Mouse (Mus musculus): ENCODE measurements around the gene Fbxl14. TPM values are rescaled to one million over a fixed set of nuclear protein-coding genes. Genes with fewer than 3 reads are reported as not detected.

The Fbxl14 gene
- polyA plus RNA-seq, 1 experiment from 2014 or later = 5.1 TPM

DNA sequence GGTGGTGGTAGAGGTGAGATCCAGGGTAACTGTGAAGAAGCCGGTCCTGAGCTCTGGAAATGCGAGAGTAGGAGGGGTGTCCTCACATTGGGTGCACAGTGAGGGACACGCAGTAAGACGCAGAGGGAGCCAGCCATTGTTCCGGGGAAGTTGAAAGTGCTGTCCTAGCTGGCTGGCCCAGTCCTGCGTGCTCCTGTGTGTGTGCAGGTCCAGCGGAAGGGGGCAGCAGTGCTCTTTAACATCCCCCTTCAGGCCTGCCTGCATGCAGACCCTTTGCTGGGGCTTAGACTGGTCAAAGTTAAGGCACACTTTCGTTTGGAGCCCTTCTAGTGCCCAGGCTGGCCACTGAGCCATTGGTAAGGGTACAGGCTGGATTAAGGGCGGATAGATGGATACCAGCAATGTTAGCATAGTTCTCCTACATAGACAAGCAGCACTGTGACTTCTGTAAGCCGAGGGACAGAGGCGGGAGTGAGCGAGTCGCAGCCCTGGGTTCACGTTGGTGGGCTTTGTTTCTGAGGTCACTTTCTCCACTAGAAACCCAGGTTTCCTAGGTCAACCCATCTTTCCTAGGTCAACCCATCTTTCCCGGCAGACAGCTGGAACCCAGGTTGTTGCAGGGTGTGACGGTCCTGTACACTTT, 3.6 kb downstream of the Fbxl14 start:
- Histone ChIP-seq H3K27ac (no peak overlapping the region), H3K36me3 (ENCODE audit: insufficient read depth, low read length) (no peaks in the 10 kb centered on the region; the same call in 1 of the 2 replicates), H3K9me3 (replicated peaks; ENCODE audit: low read length) (no peaks in the 10 kb centered on the region), H3K9ac (ENCODE audit: low read depth, low read length) (no peak overlapping the region), H3K4me1 (replicated peaks; ENCODE audit: insufficient read depth, low read length) (peaks cover 10% of the 10 kb centered on the region; the same call in 1 of the 2 replicates), H3K4me2 (ENCODE audit: low read length) (peak overlapping the region; percentile 87), H3K27me3 (ENCODE audit: insufficient read depth, low read length) (no peaks in the 10 kb centered on the region), H3K4me3 (replicated peaks; ENCODE audit: low read depth, low read length) (peak overlapping the region; percentile 23; the same call in 1 of the 2 replicates)
- no peak for ATAC-seq (replicated peaks; ENCODE audit: low FRiP score, low read depth)
- 32% methylated on average over 16 of the region's 16 CpGs for WGBS
- TF ChIP-seq CTCF (IDR thresholded peaks at IDR 0.05; ENCODE audit: low read depth) = peak; percentile 69
- DNase-seq (ENCODE audit: low spot score) = peak; percentile 89

DNA sequence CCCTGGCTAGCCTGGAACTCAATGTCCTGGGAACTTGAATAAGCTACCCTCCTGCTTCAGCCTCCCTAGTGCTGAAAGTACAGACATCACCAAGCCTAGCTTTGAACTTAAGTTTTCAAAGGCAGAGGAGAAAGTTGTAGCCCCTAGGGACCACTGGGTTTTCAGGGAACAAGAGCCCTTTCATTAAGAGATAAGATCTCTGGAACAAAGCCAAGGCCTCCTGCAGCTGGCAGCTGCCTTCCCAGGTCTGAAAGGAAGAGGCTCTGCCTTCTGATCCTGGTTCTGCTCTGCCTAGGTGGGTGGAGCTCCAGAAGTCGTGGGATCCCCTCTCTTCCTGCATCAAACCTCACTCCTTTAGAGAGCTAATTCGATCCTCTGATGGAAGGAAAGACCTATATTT, 6.0 kb downstream of the Fbxl14 start:
- DNase-seq (ENCODE audit: low spot score) (no peak), ATAC-seq (replicated peaks; ENCODE audit: low FRiP score, low read depth) (no peak)
- Histone ChIP-seq H3K9ac (ENCODE audit: low read depth, low read length) (no peak overlapping the region), H3K4me2 (ENCODE audit: low read length) (no peak overlapping the region), H3K36me3 (ENCODE audit: insufficient read depth, low read length) (no peaks in the 10 kb centered on the region; the same call in 1 of the 2 replicates), H3K4me3 (replicated peaks; ENCODE audit: low read depth, low read length) (no peak overlapping the region), H3K4me1 (replicated peaks; ENCODE audit: insufficient read depth, low read length) (peaks cover 11% of the 10 kb centered on the region), H3K27me3 (ENCODE audit: insufficient read depth, low read length) (no peaks in the 10 kb centered on the region), H3K9me3 (replicated peaks; ENCODE audit: low read length) (no peaks in the 10 kb centered on the region), H3K27ac (no peak overlapping the region)
- no peak for TF ChIP-seq CTCF (IDR thresholded peaks at IDR 0.05; ENCODE audit: low read depth)
- WGBS = 4% methylated on average over 2 of the region's 2 CpGs

DNA sequence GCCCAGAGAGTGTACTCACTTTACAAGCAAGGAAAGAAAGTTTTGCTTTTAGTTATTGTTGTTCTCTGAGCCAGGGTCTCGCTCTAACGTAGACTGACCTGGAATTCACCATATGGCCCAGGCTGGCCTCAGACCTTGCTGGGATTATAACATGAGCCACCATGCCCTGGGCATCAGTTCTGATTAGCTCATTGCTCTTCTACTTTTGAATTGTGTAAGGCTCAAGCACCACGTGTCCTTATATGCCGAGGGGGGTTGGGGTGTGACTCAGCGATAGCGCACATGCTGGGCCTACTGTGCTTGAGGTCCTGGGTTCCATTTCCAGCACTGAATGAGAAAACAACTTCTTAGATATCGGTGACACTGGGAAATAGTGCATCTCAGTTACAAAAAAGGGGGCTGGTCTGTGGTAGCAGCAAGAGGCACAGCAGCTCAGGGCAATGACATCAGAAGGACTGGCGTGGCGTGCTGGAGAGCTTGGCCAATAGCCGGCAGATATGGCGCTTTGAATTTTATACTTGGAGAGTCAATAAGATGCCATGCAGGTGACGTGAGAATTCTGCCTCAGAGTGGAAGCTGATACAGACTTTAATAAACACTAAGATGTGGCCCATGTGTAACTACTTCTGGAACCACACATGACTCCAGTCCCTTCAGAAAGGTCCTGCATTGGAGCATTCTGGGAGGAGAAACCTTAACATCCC, 7.1 kb downstream of the Fbxl14 start:
- Histone ChIP-seq H3K4me2 (ENCODE audit: low read length) (no peak overlapping the region), H3K27me3 (ENCODE audit: insufficient read depth, low read length) (no peaks in the 10 kb centered on the region), H3K9ac (ENCODE audit: low read depth, low read length) (no peak overlapping the region), H3K36me3 (ENCODE audit: insufficient read depth, low read length) (no peaks in the 10 kb centered on the region; the same call in 1 of the 2 replicates), H3K9me3 (replicated peaks; ENCODE audit: low read length) (no peaks in the 10 kb centered on the region), H3K4me1 (replicated peaks; ENCODE audit: insufficient read depth, low read length) (peaks cover 11% of the 10 kb centered on the region; the same call in 1 of the 2 replicates), H3K4me3 (replicated peaks; ENCODE audit: low read depth, low read length) (no peak overlapping the region), H3K27ac (no peak overlapping the region)
- no peak for TF ChIP-seq CTCF (IDR thresholded peaks at IDR 0.05; ENCODE audit: low read depth)
- no peak for DNase-seq (ENCODE audit: low spot score)
- ATAC-seq (replicated peaks; ENCODE audit: low FRiP score, low read depth) = no peak
- WGBS = 91% methylated on average over 12 of the region's 12 CpGs

DNA sequence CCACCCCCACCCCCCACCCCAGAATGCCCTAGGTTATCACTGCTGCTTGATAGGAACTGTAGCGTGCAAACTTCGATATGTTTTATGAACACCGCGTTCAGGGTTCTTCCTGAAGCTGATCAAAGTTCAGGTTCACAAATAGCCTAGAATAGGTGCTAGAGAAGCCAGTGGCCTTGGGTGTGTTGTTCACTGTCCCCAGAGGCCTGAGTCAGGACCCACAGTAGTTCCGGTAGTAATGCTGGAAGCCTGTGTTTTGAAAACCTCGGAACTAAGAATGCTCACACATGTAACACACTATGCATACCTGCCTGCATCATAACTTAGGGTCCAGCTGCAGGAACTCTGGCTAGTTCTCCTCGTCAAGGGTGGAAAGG, 7.6 kb downstream of the Fbxl14 start:
- H3K4me1 ChIP-seq (replicated peaks; ENCODE audit: insufficient read depth, low read length) = peaks cover 11% of the 10 kb centered on the region; the same call in 1 of the 2 replicates
- no peaks in the 10 kb centered on the region for H3K9me3 ChIP-seq (replicated peaks; ENCODE audit: low read length)
- ATAC-seq (replicated peaks; ENCODE audit: low FRiP score, low read depth) = no peak
- no peak overlapping the region for H3K4me2 ChIP-seq (ENCODE audit: low read length)
- DNase-seq (ENCODE audit: low spot score) = no peak
- no peaks in the 10 kb centered on the region for H3K27me3 ChIP-seq (ENCODE audit: insufficient read depth, low read length)
- H3K4me3 ChIP-seq (replicated peaks; ENCODE audit: low read depth, low read length) = no peak overlapping the region
- no peak overlapping the region for H3K9ac ChIP-seq (ENCODE audit: low read depth, low read length)
- TF ChIP-seq CTCF (IDR thresholded peaks at IDR 0.05; ENCODE audit: low read depth) = no peak
- H3K27ac ChIP-seq = no peak overlapping the region
- H3K36me3 ChIP-seq (ENCODE audit: insufficient read depth, low read length) = no peaks in the 10 kb centered on the region; the same call in 1 of the 2 replicates
- 84% methylated on average over 7 of the region's 7 CpGs for WGBS

DNA sequence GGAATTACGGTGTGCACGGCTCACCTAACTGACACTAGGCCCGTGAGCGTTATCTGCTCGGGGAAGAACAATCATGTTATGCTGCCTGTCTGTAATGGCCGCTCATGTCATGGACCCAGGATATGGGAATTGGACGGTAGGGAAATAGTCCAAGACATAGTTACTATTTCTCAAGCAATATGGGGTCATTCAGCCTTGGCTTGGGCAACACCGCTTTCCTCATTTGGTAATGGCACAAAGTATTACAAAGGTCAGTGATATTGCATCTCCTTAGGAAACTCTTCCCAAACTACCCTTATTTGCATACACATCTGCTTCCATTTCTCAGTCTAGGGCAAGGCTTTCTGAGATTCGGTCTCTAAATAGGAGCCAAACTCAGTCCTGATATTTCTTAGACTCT, 8.2 kb downstream of the Fbxl14 start:
- Histone ChIP-seq H3K27me3 (ENCODE audit: insufficient read depth, low read length) (no peaks in the 10 kb centered on the region), H3K9ac (ENCODE audit: low read depth, low read length) (no peak overlapping the region), H3K4me1 (replicated peaks; ENCODE audit: insufficient read depth, low read length) (peaks cover 11% of the 10 kb centered on the region; the same call in 1 of the 2 replicates), H3K36me3 (ENCODE audit: insufficient read depth, low read length) (no peaks in the 10 kb centered on the region; the same call in 1 of the 2 replicates), H3K4me2 (ENCODE audit: low read length) (no peak overlapping the region), H3K4me3 (replicated peaks; ENCODE audit: low read depth, low read length) (no peak overlapping the region), H3K9me3 (replicated peaks; ENCODE audit: low read length) (no peaks in the 10 kb centered on the region), H3K27ac (no peak overlapping the region)
- WGBS = 91% methylated on average over 9 of the region's 9 CpGs
- TF ChIP-seq CTCF (IDR thresholded peaks at IDR 0.05; ENCODE audit: low read depth) = no peak
- no peak for ATAC-seq (replicated peaks; ENCODE audit: low FRiP score, low read depth)
- DNase-seq (ENCODE audit: low spot score) = no peak

DNA sequence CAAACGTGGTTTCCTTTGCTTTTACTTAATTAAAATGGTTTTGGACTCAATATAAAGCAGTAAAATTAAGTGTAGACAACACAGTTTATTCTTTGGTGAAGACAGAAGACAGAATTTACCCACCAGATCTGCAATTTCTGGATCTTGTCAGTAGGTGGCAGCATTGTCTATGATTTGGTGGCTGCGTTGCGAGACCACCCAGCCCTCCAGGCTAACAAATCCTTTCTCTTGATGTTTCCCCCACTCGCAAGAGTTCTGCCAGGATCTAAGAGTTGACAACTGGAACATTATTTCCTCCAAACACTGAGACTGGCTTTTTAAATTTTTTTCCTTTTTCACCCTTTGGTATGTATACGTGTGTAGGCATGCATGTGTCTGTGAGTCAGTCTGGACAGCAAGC, 10.3 kb downstream of the Fbxl14 start:
- DNase-seq (ENCODE audit: low spot score) (peak; percentile 85), ATAC-seq (replicated peaks; ENCODE audit: low FRiP score, low read depth) (no peak)
- no peak overlapping the region for H3K4me3 ChIP-seq (replicated peaks; ENCODE audit: low read depth, low read length)
- peak; percentile 92 for TF ChIP-seq CTCF (IDR thresholded peaks at IDR 0.05; ENCODE audit: low read depth)
- H3K9me3 ChIP-seq (replicated peaks; ENCODE audit: low read length) = no peaks in the 10 kb centered on the region
- no peak overlapping the region for H3K9ac ChIP-seq (ENCODE audit: low read depth, low read length)
- H3K27ac ChIP-seq = no peak overlapping the region
- H3K36me3 ChIP-seq (ENCODE audit: insufficient read depth, low read length) = no peaks in the 10 kb centered on the region
- WGBS = 4% methylated on average over 5 of the region's 5 CpGs
- H3K27me3 ChIP-seq (ENCODE audit: insufficient read depth, low read length) = no peaks in the 10 kb centered on the region
- peaks cover 6% of the 10 kb centered on the region; the same call in 1 of the 2 replicates for H3K4me1 ChIP-seq (replicated peaks; ENCODE audit: insufficient read depth, low read length)
- peak overlapping the region; percentile 40 for H3K4me2 ChIP-seq (ENCODE audit: low read length)

Data from kidney, postnatal 0 days (tissue).